Mouse (Mus musculus): ENCODE measurements around the gene Cfap77. TPM values are rescaled to one million over a fixed set of nuclear protein-coding genes. Genes with fewer than 3 reads are reported as not detected.

Cfap77 gene
- polyA plus RNA-seq, 1 experiment from 2014 or later: 0.64 TPM

GRCm38 (mm10) chr2:29076226-29076625 lies 21.4 kb upstream of the Cfap77 start:
- no peak for ATAC-seq (ENCODE audit: low FRiP score, low read depth)
- H3K4me1 ChIP-seq: no peaks in the 10 kb centered on the region
- H3K27me3 ChIP-seq: no peaks in the 10 kb centered on the region
- H3K9ac ChIP-seq (replicated peaks): no peak overlapping the region
- H3K36me3 ChIP-seq: peaks cover 90% of the 10 kb centered on the region
- H3K9me3 ChIP-seq: no peaks in the 10 kb centered on the region
- WGBS: 90% methylated on average over 2 of the region's 2 CpGs
- no peak overlapping the region for H3K27ac ChIP-seq (replicated peaks)
- no peak overlapping the region for H3K4me2 ChIP-seq (replicated peaks)
- H3K4me3 ChIP-seq: no peak overlapping the region

GRCm38 (mm10) chr2:29075331-29076070 lies 20.6 kb upstream of the Cfap77 start:
- Histone ChIP-seq H3K4me2 (replicated peaks) (no peak overlapping the region), H3K4me1 (no peaks in the 10 kb centered on the region), H3K9me3 (no peaks in the 10 kb centered on the region), H3K9ac (replicated peaks) (no peak overlapping the region), H3K36me3 (peaks cover 90% of the 10 kb centered on the region), H3K4me3 (no peak overlapping the region), H3K27ac (replicated peaks) (no peak overlapping the region), H3K27me3 (no peaks in the 10 kb centered on the region)
- no peak for ATAC-seq (ENCODE audit: low FRiP score, low read depth)
- 92% methylated on average over 11 of the region's 11 CpGs for WGBS

- Histone ChIP-seq H3K27ac (replicated peaks) (no peak overlapping the region), H3K27me3 (no peaks in the 10 kb centered on the region), H3K36me3 (peaks cover 89% of the 10 kb centered on the region), H3K4me3 (no peak overlapping the region), H3K9ac (replicated peaks) (no peak overlapping the region), H3K9me3 (no peaks in the 10 kb centered on the region), H3K4me1 (no peaks in the 10 kb centered on the region), H3K4me2 (replicated peaks) (no peak overlapping the region)
- no peak for ATAC-seq (ENCODE audit: low FRiP score, low read depth)
- whole genome bisulfite sequencing: 95% methylated on average over 7 of the region's 7 CpGs
Measured at GRCm38 (mm10) chr2:29074676-29075075, 19.8 kb upstream of the Cfap77 start.

GRCm38 (mm10) chr2:29066410-29066809 lies 11.5 kb upstream of the Cfap77 start:
- H3K4me3 ChIP-seq: no peak overlapping the region
- no peak overlapping the region for H3K4me2 ChIP-seq (replicated peaks)
- peaks cover 43% of the 10 kb centered on the region for H3K36me3 ChIP-seq
- no peaks in the 10 kb centered on the region for H3K9me3 ChIP-seq
- no peak overlapping the region for H3K27ac ChIP-seq (replicated peaks)
- H3K9ac ChIP-seq (replicated peaks): no peak overlapping the region
- H3K4me1 ChIP-seq: peaks cover 2% of the 10 kb centered on the region; the same call in 1 of the 2 replicates
- 56% methylated on average over 7 of the region's 7 CpGs for WGBS
- no peaks in the 10 kb centered on the region for H3K27me3 ChIP-seq
- ATAC-seq (ENCODE audit: low FRiP score, low read depth): no peak

GRCm38 (mm10) chr2:29065796-29066195 lies 10.9 kb upstream of the Cfap77 start:
- no peaks in the 10 kb centered on the region for H3K9me3 ChIP-seq
- H3K27ac ChIP-seq (replicated peaks): no peak overlapping the region
- no peak overlapping the region for H3K9ac ChIP-seq (replicated peaks)
- H3K4me2 ChIP-seq (replicated peaks): no peak overlapping the region
- no peaks in the 10 kb centered on the region for H3K27me3 ChIP-seq
- 87% methylated on average over 6 of the region's 6 CpGs for WGBS
- peaks cover 8% of the 10 kb centered on the region for H3K4me1 ChIP-seq
- no peak for ATAC-seq (ENCODE audit: low FRiP score, low read depth)
- H3K4me3 ChIP-seq: no peak overlapping the region
- H3K36me3 ChIP-seq: peaks cover 37% of the 10 kb centered on the region

- Histone ChIP-seq H3K36me3 (no peaks in the 10 kb centered on the region), H3K9me3 (no peaks in the 10 kb centered on the region), H3K9ac (replicated peaks) (peak within 1 kb of the TSS; percentile 76), H3K27me3 (peaks cover 20% of the 10 kb centered on the region), H3K27ac (replicated peaks) (peak within 1 kb of the TSS; percentile 91), H3K4me2 (replicated peaks) (peak within 1 kb of the TSS; percentile 85), H3K4me3 (peak within 1 kb of the TSS; percentile 94), H3K4me1 (peaks cover 11% of the 10 kb centered on the region)
- peak; percentile 95 for ATAC-seq (ENCODE audit: low FRiP score, low read depth)
- under 1% methylated on average over 41 of the region's 41 CpGs for WGBS
Measured at GRCm38 (mm10) chr2:29060135-29060597, 5.3 kb upstream of the Cfap77 start, which contains the start of gene Ttf1. Gene Ttf1, plus strand, starts transcription at chr2:29060262.

GRCm38 (mm10) chr2:29054545-29054935 lies 326 bp downstream of the Cfap77 start:
- Histone ChIP-seq H3K36me3 (no peaks in the 10 kb centered on the region), H3K9ac (replicated peaks) (peak overlapping the region; percentile 56), H3K4me3 (peak overlapping the region; percentile 51), H3K27me3 (peaks cover 48% of the 10 kb centered on the region), H3K27ac (replicated peaks) (no peak overlapping the region), H3K4me2 (replicated peaks) (peak overlapping the region; percentile 79), H3K4me1 (peaks cover 24% of the 10 kb centered on the region), H3K9me3 (no peaks in the 10 kb centered on the region)
- 2% methylated on average over 28 of the region's 30 CpGs for WGBS
- 0 out of 2 replicates have a peak, but pooled peaks have one; percentile 21 for ATAC-seq (ENCODE audit: low FRiP score, low read depth)

- Histone ChIP-seq H3K27me3 (peaks cover 54% of the 10 kb centered on the region), H3K9ac (replicated peaks) (no peak overlapping the region), H3K36me3 (no peaks in the 10 kb centered on the region), H3K4me2 (replicated peaks) (peak overlapping the region; percentile 79), H3K27ac (replicated peaks) (no peak overlapping the region), H3K4me1 (peaks cover 24% of the 10 kb centered on the region), H3K4me3 (peak overlapping the region; percentile 51), H3K9me3 (no peaks in the 10 kb centered on the region)
- WGBS: 3% methylated on average over 20 of the region's 20 CpGs
- no peak; the same call in 1 of the 2 replicates for ATAC-seq (ENCODE audit: low FRiP score, low read depth)
Measured at GRCm38 (mm10) chr2:29053802-29054544, 893 bp downstream of the Cfap77 start.

- H3K9me3 ChIP-seq: no peaks in the 10 kb centered on the region
- H3K27me3 ChIP-seq: peaks cover 60% of the 10 kb centered on the region
- no peak overlapping the region for H3K4me2 ChIP-seq (replicated peaks)
- no peak overlapping the region for H3K9ac ChIP-seq (replicated peaks)
- ATAC-seq (ENCODE audit: low FRiP score, low read depth): 0 out of 2 replicates have a peak, but pooled peaks have one; percentile 16
- no peak overlapping the region for H3K27ac ChIP-seq (replicated peaks)
- no peak overlapping the region for H3K4me3 ChIP-seq
- no peaks in the 10 kb centered on the region for H3K36me3 ChIP-seq
- H3K4me1 ChIP-seq: peaks cover 24% of the 10 kb centered on the region
- WGBS: 31% methylated on average over 4 of the region's 4 CpGs
Measured at GRCm38 (mm10) chr2:29052943-29053454, 1.9 kb downstream of the Cfap77 start.

GRCm38 (mm10) chr2:29051932-29052331 lies 2.9 kb downstream of the Cfap77 start:
- 37% methylated on average over 5 of the region's 5 CpGs for WGBS
- Histone ChIP-seq H3K36me3 (no peaks in the 10 kb centered on the region), H3K4me1 (peaks cover 24% of the 10 kb centered on the region), H3K27me3 (peaks cover 62% of the 10 kb centered on the region), H3K4me2 (replicated peaks) (no peak overlapping the region), H3K9ac (replicated peaks) (no peak overlapping the region), H3K9me3 (no peaks in the 10 kb centered on the region), H3K27ac (replicated peaks) (no peak overlapping the region), H3K4me3 (no peak overlapping the region)
- ATAC-seq (ENCODE audit: low FRiP score, low read depth): no peak

GRCm38 (mm10) chr2:29046151-29046550 lies 8.7 kb downstream of the Cfap77 start:
- peak overlapping the region; percentile 34 for H3K4me2 ChIP-seq (replicated peaks)
- peaks cover 90% of the 10 kb centered on the region for H3K27me3 ChIP-seq

GRCm38 (mm10) chr2:29042124-29042523 lies 12.7 kb downstream of the Cfap77 start:
- WGBS: 83% methylated on average over 5 of the region's 5 CpGs
- no peak overlapping the region for H3K4me2 ChIP-seq (replicated peaks)
- no peak for ATAC-seq (ENCODE audit: low FRiP score, low read depth)
- peaks cover 84% of the 10 kb centered on the region for H3K27me3 ChIP-seq
- no peaks in the 10 kb centered on the region for H3K9me3 ChIP-seq
- H3K4me1 ChIP-seq: peaks cover 38% of the 10 kb centered on the region
- H3K27ac ChIP-seq (replicated peaks): peak overlapping the region; percentile 75; the same call in 1 of the 2 replicates
- H3K9ac ChIP-seq (replicated peaks): no peak overlapping the region
- no peaks in the 10 kb centered on the region for H3K36me3 ChIP-seq
- no peak overlapping the region for H3K4me3 ChIP-seq

More at GRCm38 (mm10) chr2:29046151-29046550, 8.7 kb downstream of the Cfap77 start:
- H3K4me1 ChIP-seq: peaks cover 28% of the 10 kb centered on the region
- no peak overlapping the region for H3K4me3 ChIP-seq
- no peak overlapping the region for H3K27ac ChIP-seq (replicated peaks)
- no peak overlapping the region; the same call in 1 of the 2 replicates for H3K9ac ChIP-seq (replicated peaks)
- no peaks in the 10 kb centered on the region for H3K9me3 ChIP-seq
- no peaks in the 10 kb centered on the region for H3K36me3 ChIP-seq
- no peak for ATAC-seq (ENCODE audit: low FRiP score, low read depth)
- WGBS: 6% methylated on average over 16 of the region's 16 CpGs

All from midbrain, embryonic 12.5 days (tissue).